Mouse (Mus musculus) intestine, embryonic 16.5 days (tissue): ENCODE results near the gene Olfr792. TPM values are rescaled to one million over a fixed set of nuclear protein-coding genes. Genes with fewer than 3 reads are reported as not detected.

Experiments used
- ATAC-seq: fragments of 200-750 bp; cut with Nextera tagmentation; 2 replicates; pipeline ENCODE4 v1.8.0; 2017; ENCODE audit warnings: moderate TSS enrichment, moderate library complexity
- H3K27ac ChIP-seq: fragments of 300-500 bp; sonication (generic); 2 replicates; pipeline ENCODE4 v1.5.1; 2014; ENCODE audit warnings: mild to moderate bottlenecking, low read length
- H3K27me3 ChIP-seq: fragments of 300-500 bp; sonication (generic); replicated peaks from 2 replicates; pipeline ENCODE4 v1.6.1; 2014; ENCODE audit warnings: low read length, control low read depth, mixed read lengths; ENCODE audit not compliant: control insufficient read depth, insufficient read depth
- H3K36me3 ChIP-seq: fragments of 300-500 bp; sonication (generic); 2 replicates; pipeline ENCODE4 v1.6.1; 2014; ENCODE audit warnings: low read length, control low read depth; ENCODE audit not compliant: control insufficient read depth, insufficient read depth
- H3K4me1 ChIP-seq: fragments of 300-500 bp; sonication (generic); 2 replicates; pipeline ENCODE4 v1.6.1; 2014; ENCODE audit warnings: low read length, control low read depth, mixed read lengths; ENCODE audit not compliant: control insufficient read depth, insufficient read depth
- H3K4me2 ChIP-seq: fragments of 300-500 bp; sonication (generic); 2 replicates; pipeline ENCODE4 v1.6.1; 2014; ENCODE audit warnings: low read depth, low read length, control low read depth
- H3K4me3 ChIP-seq: fragments of 300-500 bp; sonication (generic); 2 replicates; pipeline ENCODE4 v1.5.1; 2014; ENCODE audit warnings: mild to moderate bottlenecking, low read length
- H3K9ac ChIP-seq: fragments of 300-500 bp; sonication (generic); 2 replicates; pipeline ENCODE4 v1.6.1; 2014; ENCODE audit warnings: low read depth, low read length
- H3K9me3 ChIP-seq: fragments of 300-500 bp; sonication (generic); 2 replicates; pipeline ENCODE4 v1.6.1; 2016; ENCODE audit warnings: low read length, control low read depth; ENCODE audit not compliant: control insufficient read depth
- WGBS: fragments of 180-500 bp; shearing (Covaris S2); extraction: QIAGEN DNeasy Blood & Tissue Kit; methylation state at CpG from one replicate; pipeline ENCODE4 v1.1.7; 2014; 5-methylcytosine and 5-hydroxymethylcytosine counted together
- microRNA-seq: library from miRNA; unstranded; fragments of <30 nt; microRNA quantifications from one replicate; pipeline ENCODE4, GENCODE M21; 2016
- polyA plus RNA-seq: library from polyadenylated mRNA; unstranded; fragments of >200 nt; fragmentation: Nextera tagmentation; extraction: Ambion mirVana; gene quantifications from 2 replicates; pipeline ENCODE4 v1.2.1, GENCODE M21; 2015

Gene Olfr792
- not detected in 2 replicates for polyA plus RNA-seq

- Histone ChIP-seq H3K4me2 (no peak within 1 kb of the TSS), H3K4me3 (no peak within 1 kb of the TSS), H3K36me3 (no peaks in the 10 kb centered on the region), H3K4me1 (no peaks in the 10 kb centered on the region), H3K9me3 (no peaks in the 10 kb centered on the region; the same call in 1 of the 2 replicates), H3K9ac (no peak within 1 kb of the TSS), H3K27ac (no peak within 1 kb of the TSS), H3K27me3 (no peaks in the 10 kb centered on the region)
- no peak for ATAC-seq
- WGBS: 85% methylated on average over 1 of the region's 1 CpGs
These were observed at the start of gene Olfr792 for GRCm38 (mm10) chr10:129538862-129539261. TSS of gene Olfr792 (plus strand) at chr10:129539162.

DNA sequence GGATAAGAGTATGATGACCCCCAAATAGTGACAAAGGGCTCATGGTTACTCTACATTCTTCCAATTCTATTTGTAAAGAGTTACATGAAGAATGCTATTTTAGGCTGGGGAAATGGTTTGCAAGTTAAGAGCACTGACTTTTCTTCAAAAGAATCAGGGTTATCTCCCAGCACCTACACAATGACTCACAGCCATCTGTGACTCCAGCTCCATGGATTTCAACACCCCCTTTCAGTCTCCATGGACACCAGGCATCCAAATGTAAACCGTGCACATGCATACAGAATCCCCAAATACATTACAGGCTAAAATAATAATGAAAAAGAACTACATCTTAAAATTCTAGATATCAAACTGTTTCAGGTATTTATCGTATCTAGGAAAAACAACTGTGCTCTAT is 48.9 kb upstream of the Olfr792 start:
- H3K27ac ChIP-seq: no peak overlapping the region
- 76% methylated on average over 2 of the region's 2 CpGs for WGBS
- no peaks in the 10 kb centered on the region for H3K4me1 ChIP-seq
- no peak overlapping the region for H3K4me2 ChIP-seq
- H3K27me3 ChIP-seq: no peaks in the 10 kb centered on the region
- no peak overlapping the region for H3K9ac ChIP-seq
- no peaks in the 10 kb centered on the region for H3K9me3 ChIP-seq
- H3K36me3 ChIP-seq: no peaks in the 10 kb centered on the region
- no peak overlapping the region for H3K4me3 ChIP-seq
- no peak for ATAC-seq

DNA sequence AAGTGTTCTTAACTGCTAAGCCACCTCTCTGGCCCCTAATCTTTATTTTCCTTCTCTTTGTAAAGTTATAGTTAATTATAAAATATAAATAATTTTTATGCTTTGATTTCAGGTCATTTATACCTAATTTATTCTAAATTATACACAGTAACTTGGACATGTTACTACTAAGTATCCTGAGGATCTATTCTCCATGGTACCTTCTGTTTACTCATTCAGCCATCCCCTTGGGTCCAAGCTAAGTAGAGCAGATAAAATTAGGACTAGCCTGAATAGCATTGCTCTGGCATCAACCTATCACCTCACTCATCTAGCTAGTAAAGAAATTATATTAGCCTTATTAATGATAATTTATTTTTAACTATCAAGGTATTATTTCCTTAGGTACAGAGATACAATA is 40.8 kb upstream of the Olfr792 start, which contains the start of gene Olfr790:
TSS of gene Olfr790 (plus strand) at position 301 of the 400 bp plus-strand sequence.
- Histone ChIP-seq H3K27ac (no peak within 1 kb of the TSS), H3K4me2 (no peak within 1 kb of the TSS), H3K9ac (no peak within 1 kb of the TSS), H3K4me3 (no peak within 1 kb of the TSS), H3K27me3 (no peaks in the 10 kb centered on the region), H3K9me3 (no peaks in the 10 kb centered on the region), H3K36me3 (no peaks in the 10 kb centered on the region), H3K4me1 (no peaks in the 10 kb centered on the region)
- no peak for ATAC-seq

- Histone ChIP-seq H3K27me3 (no peaks in the 10 kb centered on the region), H3K4me1 (no peaks in the 10 kb centered on the region), H3K9ac (no peak within 1 kb of the TSS), H3K27ac (no peak within 1 kb of the TSS), H3K36me3 (no peaks in the 10 kb centered on the region), H3K4me3 (no peak within 1 kb of the TSS), H3K4me2 (no peak within 1 kb of the TSS), H3K9me3 (no peaks in the 10 kb centered on the region)
- 70% methylated on average over 3 of the region's 3 CpGs for WGBS
- no peak for ATAC-seq
These were observed 17.5 kb upstream of the Olfr792 start, which contains the start of gene Olfr791 for GRCm38 (mm10) chr10:129521492-129521891. TSS of gene Olfr791 (plus strand) at chr10:129521792.

DNA sequence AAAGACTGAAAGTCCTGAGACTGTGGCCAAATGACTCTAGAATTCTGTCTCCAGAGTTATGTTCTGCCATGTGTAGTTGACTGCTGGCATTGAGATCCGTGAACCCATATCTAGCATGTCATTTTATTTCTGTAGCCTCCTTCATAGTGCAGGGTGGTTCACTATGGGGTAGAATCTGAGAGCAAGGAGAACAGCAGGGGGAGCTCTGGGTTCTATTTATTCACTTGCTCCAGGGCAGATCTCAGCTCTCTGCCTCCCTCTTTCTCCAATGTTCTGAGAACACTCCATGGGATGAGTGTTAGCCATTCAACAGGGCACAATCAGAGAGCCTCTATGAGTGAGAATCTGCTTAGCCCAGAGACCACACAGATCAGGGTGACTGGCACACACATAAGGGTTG is 10.4 kb downstream of the Olfr792 start:
- Histone ChIP-seq H3K4me2 (no peak overlapping the region), H3K9ac (no peak overlapping the region), H3K36me3 (no peaks in the 10 kb centered on the region), H3K4me1 (no peaks in the 10 kb centered on the region), H3K27ac (no peak overlapping the region), H3K27me3 (no peaks in the 10 kb centered on the region), H3K9me3 (no peaks in the 10 kb centered on the region), H3K4me3 (no peak overlapping the region)
- WGBS: 66% methylated on average over 1 of the region's 1 CpGs
- ATAC-seq: no peak

DNA sequence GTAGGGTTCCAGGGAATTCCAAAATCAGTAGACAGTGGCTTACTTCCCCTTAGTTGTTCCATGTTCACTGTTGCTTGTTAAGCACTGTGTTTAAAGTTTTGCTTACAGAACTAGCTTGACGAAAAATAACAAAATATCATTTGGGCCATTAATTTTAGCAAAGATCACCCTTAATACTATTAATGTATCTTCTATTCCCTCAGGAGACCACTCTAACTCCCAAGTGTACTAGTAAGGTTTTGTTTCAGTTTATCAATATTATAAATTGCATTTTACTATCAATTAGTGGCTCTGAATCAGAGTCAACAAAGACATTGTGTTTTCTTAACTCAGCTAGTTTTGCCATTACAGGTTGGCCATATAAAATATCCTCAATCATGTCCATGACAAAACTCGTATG is 28.4 kb downstream of the Olfr792 start, which contains the start of gene Olfr794:
TSS of gene Olfr794 (plus strand) at position 301 of the 400 bp plus-strand sequence.
- Histone ChIP-seq H3K9ac (no peak within 1 kb of the TSS), H3K9me3 (no peaks in the 10 kb centered on the region), H3K27ac (no peak within 1 kb of the TSS), H3K36me3 (no peaks in the 10 kb centered on the region), H3K4me1 (no peaks in the 10 kb centered on the region), H3K4me2 (no peak within 1 kb of the TSS), H3K27me3 (no peaks in the 10 kb centered on the region), H3K4me3 (no peak within 1 kb of the TSS)
- ATAC-seq: no peak
- 64% methylated on average over 2 of the region's 2 CpGs for whole genome bisulfite sequencing

DNA sequence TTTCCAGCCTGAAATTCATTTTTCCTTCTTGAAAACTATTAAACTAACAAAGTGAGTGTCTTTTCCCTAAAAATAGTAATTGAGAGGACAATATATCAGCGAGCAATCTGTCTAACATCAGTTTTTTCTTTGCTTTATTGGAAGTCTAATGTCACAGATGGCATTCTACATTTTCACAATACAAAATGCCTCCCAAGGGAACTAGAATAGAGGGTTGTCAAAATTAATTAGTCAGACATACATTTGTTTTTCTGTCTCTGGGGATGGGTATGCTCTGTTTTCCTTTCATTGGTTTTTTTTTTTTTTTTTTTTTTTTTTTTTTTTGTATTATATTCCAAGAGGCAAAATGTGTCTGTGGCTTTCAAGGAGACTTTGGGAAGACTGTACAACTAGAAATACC is 38.1 kb downstream of the Olfr792 start:
- no peak overlapping the region for H3K9ac ChIP-seq
- H3K27ac ChIP-seq: no peak overlapping the region
- no peaks in the 10 kb centered on the region for H3K36me3 ChIP-seq
- H3K4me1 ChIP-seq: no peaks in the 10 kb centered on the region
- 80% methylated on average over 1 of the region's 1 CpGs for WGBS
- no peak overlapping the region for H3K4me2 ChIP-seq
- ATAC-seq: no peak
- no peaks in the 10 kb centered on the region for H3K27me3 ChIP-seq
- no peak overlapping the region for H3K4me3 ChIP-seq
- H3K9me3 ChIP-seq: no peaks in the 10 kb centered on the region

Small RNAs within 50 kb of the gene (microRNA-seq; reads per million reads assigned to microRNA genes)
- not detected for gene Gm23252

Other genes starting within 250 kb of the Olfr792 start
- not detected in 2 replicates for gene Olfr780, start 221.0 kb upstream of the Olfr792 start, polyA plus RNA-seq
- gene Olfr781, start 210.3 kb upstream of the Olfr792 start, polyA plus RNA-seq: not detected in 2 replicates
- gene Olfr782, start 190.3 kb upstream of the Olfr792 start, polyA plus RNA-seq: not detected in 2 replicates
- 0.06 TPM in 1 of 2 replicates, not detected in the other for gene Olfr784, start 155.1 kb upstream of the Olfr792 start, polyA plus RNA-seq
- not detected in 2 replicates for gene Olfr785, start 133.7 kb upstream of the Olfr792 start, polyA plus RNA-seq
- not detected in 2 replicates for gene Olfr786, start 111.9 kb upstream of the Olfr792 start, polyA plus RNA-seq
- gene Olfr787, start 77.3 kb upstream of the Olfr792 start, polyA plus RNA-seq: not detected in 2 replicates
- not detected in 2 replicates for gene Olfr788, start 68.2 kb upstream of the Olfr792 start, polyA plus RNA-seq
- gene Olfr789, start 54.4 kb upstream of the Olfr792 start, polyA plus RNA-seq: not detected in 2 replicates
- not detected in 2 replicates for gene Olfr790, start 40.7 kb upstream of the Olfr792 start, polyA plus RNA-seq
- not detected in 2 replicates for gene Olfr791, start 17.4 kb upstream of the Olfr792 start, polyA plus RNA-seq
- not detected in 2 replicates for gene Olfr794, start 28.5 kb downstream of the Olfr792 start, polyA plus RNA-seq
- gene Olfr796, start 73.4 kb downstream of the Olfr792 start, polyA plus RNA-seq: not detected in 2 replicates
- not detected in 2 replicates for gene Olfr798, start 88.8 kb downstream of the Olfr792 start, polyA plus RNA-seq
- gene Olfr799, start 98.3 kb downstream of the Olfr792 start, polyA plus RNA-seq: not detected in 2 replicates
- gene Olfr800, start 118.5 kb downstream of the Olfr792 start, polyA plus RNA-seq: not detected in 2 replicates
- gene Olfr801, start 134.7 kb downstream of the Olfr792 start, polyA plus RNA-seq: not detected in 2 replicates
- not detected in 2 replicates for gene Olfr802, start 149.0 kb downstream of the Olfr792 start, polyA plus RNA-seq
- gene Olfr803, start 155.1 kb downstream of the Olfr792 start, polyA plus RNA-seq: not detected in 2 replicates
- gene Olfr804, start 164.0 kb downstream of the Olfr792 start, polyA plus RNA-seq: not detected in 2 replicates
- gene Olfr805, start 190.2 kb downstream of the Olfr792 start, polyA plus RNA-seq: not detected in 2 replicates
- not detected in 2 replicates for gene Olfr806, start 202.8 kb downstream of the Olfr792 start, polyA plus RNA-seq
- not detected in 2 replicates for gene Olfr807, start 218.6 kb downstream of the Olfr792 start, polyA plus RNA-seq
- not detected in 2 replicates for gene Olfr808, start 226.3 kb downstream of the Olfr792 start, polyA plus RNA-seq
- not detected in 2 replicates for gene Olfr809, start 235.5 kb downstream of the Olfr792 start, polyA plus RNA-seq